Mouse (Mus musculus) embryo, embryonic 11.5 days (tissue): ENCODE measurements around the gene Heca.
"Not testable (repeated sequence)": the region's sequence is repeated elsewhere in the genome, so short reads cannot be mapped to it uniquely, and the experiment has no call there.

ENCODE experiments used
- DNase-seq: peaks from one replicate; pipeline ENCODE4 v3.0.0-alpha.2; 2012; ENCODE audit warnings: low read depth, low spot score

The Heca gene

DNA sequence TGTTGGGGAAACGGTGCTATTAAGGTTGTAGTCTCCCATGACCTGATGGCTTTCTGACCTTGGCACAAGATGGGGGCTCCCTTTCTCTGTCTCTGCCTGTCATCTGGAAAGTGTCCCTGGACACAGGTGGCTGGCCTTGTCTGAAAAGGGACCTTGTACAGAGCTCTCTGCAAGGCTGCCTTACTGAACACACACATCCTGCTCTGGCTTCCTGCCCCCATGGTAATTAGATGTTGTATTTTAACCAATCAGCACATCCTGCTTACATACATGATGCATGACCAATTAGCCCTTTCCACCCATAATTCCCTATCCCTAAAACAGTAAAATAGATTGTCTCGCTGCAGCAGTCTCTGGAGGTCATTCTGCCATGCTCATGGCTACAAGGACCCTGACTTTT, 67.1 kb downstream of the Heca start:
- no peak for DNase-seq

- no peak for DNase-seq
Measured at GRCm38 (mm10) chr10:17880038-17880437, 67.8 kb downstream of the Heca start.

GRCm38 (mm10) chr10:17878002-17878919, 69.6 kb downstream of the Heca start:
- no peak for DNase-seq

DNA sequence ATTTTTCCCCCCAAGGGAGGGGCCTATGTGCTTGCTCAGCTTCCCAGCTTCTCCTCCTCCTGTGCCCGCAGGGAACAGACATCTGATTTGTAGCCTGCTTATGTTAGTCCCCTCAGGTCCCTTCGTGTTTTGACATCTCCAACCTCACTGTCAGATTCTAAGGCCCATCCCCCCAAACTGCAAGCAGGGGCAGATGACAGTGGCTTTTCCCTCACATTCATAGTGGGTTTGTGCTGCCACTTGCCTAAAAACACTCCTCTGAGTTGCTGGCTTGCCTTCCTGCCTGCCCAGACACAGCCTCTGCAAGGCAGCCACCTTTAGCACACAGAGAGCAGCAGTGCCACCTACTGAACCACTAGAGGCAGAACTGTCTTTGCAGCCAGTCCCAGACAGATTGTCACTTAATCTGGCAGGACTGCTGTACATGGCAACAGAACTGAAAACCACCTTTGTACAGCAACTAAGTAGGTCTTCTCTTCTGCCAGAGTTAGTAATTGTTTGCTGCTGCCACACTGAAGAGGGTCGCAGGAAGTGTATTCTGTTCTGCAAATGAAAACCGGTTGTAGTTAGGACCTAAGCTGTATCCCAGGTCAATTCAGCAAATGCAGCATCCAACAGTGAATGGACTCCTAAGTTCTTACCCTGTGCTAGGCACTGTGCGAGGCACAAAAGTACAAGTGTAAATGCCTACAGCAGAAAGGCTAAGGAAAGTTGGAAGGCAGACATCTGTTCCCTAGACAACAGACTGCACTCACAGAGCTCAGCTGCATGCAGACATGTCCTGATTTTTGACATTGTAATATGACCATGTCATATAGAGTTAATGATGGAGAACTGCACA, 77.8 kb downstream of the Heca start:
- peak; percentile 22 for DNase-seq

GRCm38 (mm10) chr10:17860701-17861480, 87.0 kb downstream of the Heca start:
- no peak for DNase-seq

DNA sequence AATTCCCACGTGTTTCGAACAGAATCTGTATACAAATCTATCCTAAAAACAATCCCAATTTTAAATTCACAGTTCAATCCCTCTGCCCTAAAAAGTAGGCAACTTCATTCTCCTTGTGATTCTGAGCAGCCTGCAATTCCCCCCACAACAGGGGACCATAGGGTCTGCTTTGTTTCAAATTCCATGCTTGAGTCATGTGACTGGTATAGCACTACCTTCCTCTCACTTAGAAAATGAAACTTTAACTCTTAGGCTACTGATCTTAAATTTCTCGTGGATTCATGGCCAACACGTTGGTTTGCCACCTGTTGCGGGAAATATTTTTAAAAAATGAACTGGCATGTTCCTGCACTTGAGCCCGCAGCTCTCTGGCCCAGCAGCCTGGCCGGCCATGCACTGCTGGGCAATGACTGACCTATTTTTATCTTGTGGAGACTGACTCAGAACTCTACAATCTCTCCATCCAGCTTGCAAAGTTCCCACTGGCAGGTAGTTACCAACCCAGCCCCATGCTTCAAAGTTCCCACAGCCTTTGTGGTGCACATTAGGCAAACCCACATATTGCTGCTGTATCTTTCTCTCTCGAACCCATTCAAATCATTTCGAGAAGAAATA, 90.1 kb downstream of the Heca start:
- no peak for DNase-seq

DNA sequence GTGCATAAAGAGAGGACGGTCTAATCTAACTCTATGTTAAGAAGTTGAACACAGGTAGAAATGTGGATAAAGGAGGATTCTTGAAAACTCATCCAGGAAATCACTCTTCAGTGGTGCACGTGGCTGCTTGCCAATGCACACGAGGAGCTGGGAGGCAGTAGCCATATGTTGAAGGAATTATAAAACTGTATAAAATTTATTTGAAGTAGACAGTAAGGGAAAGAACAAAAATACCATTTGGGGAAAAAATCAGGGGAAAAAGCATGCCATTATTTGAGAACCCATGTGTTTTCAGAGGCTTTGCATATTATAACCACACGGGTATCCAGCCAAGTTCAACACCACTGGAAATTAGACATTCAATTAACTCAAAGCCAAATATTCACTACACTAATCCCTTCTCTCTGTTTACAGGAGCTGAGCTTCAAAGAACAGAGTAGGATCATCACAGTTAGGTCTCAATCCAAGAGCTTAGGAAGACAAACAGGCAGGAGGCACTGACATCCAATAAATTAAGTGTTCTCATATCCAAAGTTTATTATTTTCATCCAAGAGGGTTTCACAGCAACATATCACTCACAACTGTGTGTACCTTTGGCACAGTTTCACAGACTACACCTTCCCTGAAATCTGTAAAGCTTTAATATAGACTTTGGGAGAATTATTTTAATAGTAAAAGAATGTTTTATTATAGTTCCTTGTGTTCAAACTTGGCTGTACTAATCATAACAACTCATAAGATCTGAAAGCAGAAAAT, 102.9 kb downstream of the Heca start:
- no peak for DNase-seq

- DNase-seq: no peak
Measured at GRCm38 (mm10) chr10:17842030-17842429, 105.8 kb downstream of the Heca start.

GRCm38 (mm10) chr10:17836275-17836674, 111.6 kb downstream of the Heca start:
- no peak for DNase-seq

DNA sequence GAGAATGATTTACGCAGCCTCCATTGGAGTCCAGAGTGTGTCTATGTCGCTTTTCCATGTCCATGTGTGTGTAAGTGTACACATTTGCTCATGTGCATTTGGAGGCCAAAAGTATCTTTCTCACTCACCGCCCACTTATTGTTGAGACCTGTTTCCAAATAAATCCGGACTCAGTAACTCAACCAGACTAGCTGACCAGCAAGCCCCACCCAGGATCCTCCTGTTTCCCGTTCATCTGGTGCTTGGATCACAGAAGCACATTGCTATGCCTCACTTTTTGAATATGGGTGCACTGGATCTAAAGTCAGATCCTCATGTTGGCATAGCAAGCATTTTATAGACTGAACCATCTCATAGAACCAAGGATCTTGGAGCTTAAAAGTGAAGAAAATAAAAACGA, 112.8 kb downstream of the Heca start:
- no peak for DNase-seq

DNA sequence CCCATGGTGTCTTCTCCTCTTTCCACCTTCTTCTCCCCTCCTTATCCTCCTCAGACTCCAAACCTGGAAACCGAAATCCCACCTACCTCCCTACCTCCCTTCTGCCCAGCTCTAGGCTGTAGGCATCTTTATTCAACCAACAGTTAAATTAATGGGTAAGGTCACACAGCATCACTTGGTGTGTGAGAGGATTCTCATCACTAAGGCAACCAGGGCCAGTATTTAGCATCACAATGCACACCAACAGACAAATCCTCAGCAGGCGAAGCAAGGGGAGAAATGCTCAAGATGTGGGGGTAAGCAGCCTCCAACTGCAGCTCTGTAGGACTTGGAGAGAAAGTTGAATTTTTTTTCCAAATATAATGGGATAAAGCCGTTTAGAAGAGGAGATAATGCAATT, 116.8 kb downstream of the Heca start:
- no peak for DNase-seq

GRCm38 (mm10) chr10:17829205-17829604, 118.7 kb downstream of the Heca start:
- DNase-seq: no peak

GRCm38 (mm10) chr10:17827391-17827790, 120.5 kb downstream of the Heca start:
- DNase-seq: no peak

GRCm38 (mm10) chr10:17820422-17820821, 127.4 kb downstream of the Heca start:
- not testable (repeated sequence) for DNase-seq
